Mouse (Mus musculus) heart, embryonic 14.5 days (tissue): Measurements from ENCODE around the gene Tnfrsf14. TPM values are rescaled to one million over a fixed set of nuclear protein-coding genes. Genes with fewer than 3 reads are reported as not detected.

ENCODE experiments used
- ATAC-seq: fragments of 200-750 bp; cut with Nextera tagmentation; 2 replicates; pipeline ENCODE4 v1.8.0; 2017; ENCODE audit warnings: low read depth, moderate TSS enrichment; ENCODE audit not compliant: insufficient number of reproducible peaks, insufficient read depth, low FRiP score
- H3K27ac ChIP-seq, 2 experiments: fragments of 200-500 bp in 1 of 2; fragments of 300-500 bp in 1 of 2; sonication (generic) in 1 of 2; replicated peaks in 1 of 2; 2 replicates each; pipeline ENCODE4 v1.5.1; 2012 to 2014; ENCODE audit warnings: low read depth in 2 of 2, low read length in 2 of 2, control low read depth in 1 of 2, mild to moderate bottlenecking in 1 of 2, mixed read lengths in 1 of 2; ENCODE audit not compliant: control insufficient read depth in 1 of 2, insufficient read depth in 1 of 2
- H3K27me3 ChIP-seq: fragments of 300-500 bp; sonication (generic); 2 replicates; pipeline ENCODE4 v1.6.1; 2014; ENCODE audit warnings: mild to moderate bottlenecking, low read length, control low read depth; ENCODE audit not compliant: control insufficient read depth, insufficient read depth
- H3K36me3 ChIP-seq: fragments of 300-500 bp; sonication (generic); 2 replicates; pipeline ENCODE4 v1.6.1; 2014; ENCODE audit warnings: mild to moderate bottlenecking, control low read depth, low read length, mixed read lengths; ENCODE audit not compliant: control insufficient read depth, insufficient read depth
- H3K4me1 ChIP-seq, 2 experiments: fragments of 200-500 bp in 1 of 2; fragments of 300-500 bp in 1 of 2; sonication (generic) in 1 of 2; 2 replicates each; pipeline ENCODE4 v1.6.1; 2012 to 2014; ENCODE audit warnings: low read length in 2 of 2, control low read depth in 1 of 2, mixed read lengths in 1 of 2; ENCODE audit not compliant: control insufficient read depth in 2 of 2, insufficient read depth in 2 of 2
- H3K4me2 ChIP-seq: fragments of 300-500 bp; sonication (generic); 2 replicates; pipeline ENCODE4 v1.6.1; 2014; ENCODE audit warnings: mild to moderate bottlenecking, low read length
- H3K4me3 ChIP-seq, 2 experiments: fragments of 200-500 bp in 1 of 2; fragments of 300-500 bp in 1 of 2; sonication (generic) in 1 of 2; 2 replicates each; pipeline ENCODE4 v1.5.1; 2012 to 2014; ENCODE audit warnings: low read length in 2 of 2, mild to moderate bottlenecking in 2 of 2, control low read depth in 1 of 2, low read depth in 1 of 2, moderate library complexity in 1 of 2; ENCODE audit not compliant: control insufficient read depth in 1 of 2, insufficient read depth in 1 of 2
- H3K9ac ChIP-seq: fragments of 300-500 bp; sonication (generic); 2 replicates; pipeline ENCODE4 v1.6.1; 2014; ENCODE audit warnings: mild to moderate bottlenecking, low read length
- H3K9me3 ChIP-seq: fragments of 300-500 bp; sonication (generic); 2 replicates; pipeline ENCODE4 v1.6.1; 2016; ENCODE audit warnings: low read length, control low read depth; ENCODE audit not compliant: control insufficient read depth
- WGBS: fragments of 180-500 bp; shearing (Covaris S2); extraction: QIAGEN DNeasy Blood & Tissue Kit; methylation state at CpG from one replicate; pipeline ENCODE4 v1.1.7; 2014; 5-methylcytosine and 5-hydroxymethylcytosine counted together
- polyA plus RNA-seq: library from polyadenylated mRNA; unstranded; fragments of >200 nt; fragmentation: Nextera tagmentation; extraction: Ambion mirVana; gene quantifications from 2 replicates; pipeline ENCODE4 v1.2.1, GENCODE M21; 2014

Tnfrsf14 gene
- polyA plus RNA-seq, 1 experiment from 2014 or later: 0.46 TPM

DNA sequence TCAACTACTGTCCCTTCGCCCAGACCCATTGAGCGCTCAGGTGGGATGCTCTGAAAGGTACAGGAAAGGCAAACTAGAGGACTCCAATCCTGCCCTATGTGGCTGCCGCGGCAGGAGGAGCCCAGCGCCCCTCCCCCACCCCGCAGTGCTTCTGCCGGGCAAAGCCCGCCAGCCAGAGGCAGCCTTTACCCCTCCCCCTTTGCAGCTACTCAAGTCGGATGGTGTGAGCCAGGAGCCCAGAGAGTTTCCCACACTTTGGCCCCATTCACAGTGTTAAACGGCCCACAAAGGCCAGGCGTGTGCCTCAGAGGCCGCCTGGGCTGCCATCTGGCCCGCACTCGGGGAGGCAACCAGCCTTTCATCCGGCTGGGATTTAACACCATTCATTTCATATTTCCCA, 29.8 kb upstream of the Tnfrsf14 start:
- 1% methylated on average over 15 of the region's 15 CpGs for WGBS
- no peak overlapping the region; a peak in 2 of 4 replicates for H3K4me3 ChIP-seq
- H3K9me3 ChIP-seq: no peaks in the 10 kb centered on the region
- no peaks in the 10 kb centered on the region for H3K36me3 ChIP-seq
- peak overlapping the region; percentile 44 for H3K4me2 ChIP-seq
- H3K27ac ChIP-seq: no peak overlapping the region
- 0 out of 2 replicates have a peak overlapping the region, but pooled peaks have one; percentile 8 for H3K9ac ChIP-seq
- ATAC-seq: no peak
- H3K27me3 ChIP-seq: peaks cover 94% of the 10 kb centered on the region
- peaks cover 9 to 26% of the 10 kb centered on the region in 2 experiments for H3K4me1 ChIP-seq

- peak overlapping the region; percentile 44; the same call in 1 of the 2 replicates for H3K4me2 ChIP-seq
- ATAC-seq: no peak
- WGBS: 46% methylated on average over 13 of the region's 13 CpGs
Observed at GRCm38 (mm10) chr4:154957289-154957993, 29.1 kb upstream of the Tnfrsf14 start.

GRCm38 (mm10) chr4:154956604-154957003, 28.2 kb upstream of the Tnfrsf14 start:
- H3K4me1 ChIP-seq: peaks cover 8 to 22% of the 10 kb centered on the region in 2 experiments
- H3K36me3 ChIP-seq: no peaks in the 10 kb centered on the region
- H3K9ac ChIP-seq: no peak overlapping the region
- H3K27ac ChIP-seq: no peak overlapping the region
- no peak for ATAC-seq
- H3K4me3 ChIP-seq: no peak overlapping the region
- no peaks in the 10 kb centered on the region for H3K9me3 ChIP-seq
- peaks cover 94% of the 10 kb centered on the region for H3K27me3 ChIP-seq
- 39% methylated on average over 9 of the region's 9 CpGs for WGBS
- no peak overlapping the region for H3K4me2 ChIP-seq

More at GRCm38 (mm10) chr4:154957289-154957993, 29.1 kb upstream of the Tnfrsf14 start:
- no peaks in the 10 kb centered on the region for H3K36me3 ChIP-seq
- H3K4me3 ChIP-seq: no peak overlapping the region
- no peak overlapping the region for H3K9ac ChIP-seq
- H3K27me3 ChIP-seq: peaks cover 94% of the 10 kb centered on the region
- H3K9me3 ChIP-seq: no peaks in the 10 kb centered on the region
- H3K27ac ChIP-seq: no peak overlapping the region
- H3K4me1 ChIP-seq: peaks cover 8 to 24% of the 10 kb centered on the region in 2 experiments

DNA sequence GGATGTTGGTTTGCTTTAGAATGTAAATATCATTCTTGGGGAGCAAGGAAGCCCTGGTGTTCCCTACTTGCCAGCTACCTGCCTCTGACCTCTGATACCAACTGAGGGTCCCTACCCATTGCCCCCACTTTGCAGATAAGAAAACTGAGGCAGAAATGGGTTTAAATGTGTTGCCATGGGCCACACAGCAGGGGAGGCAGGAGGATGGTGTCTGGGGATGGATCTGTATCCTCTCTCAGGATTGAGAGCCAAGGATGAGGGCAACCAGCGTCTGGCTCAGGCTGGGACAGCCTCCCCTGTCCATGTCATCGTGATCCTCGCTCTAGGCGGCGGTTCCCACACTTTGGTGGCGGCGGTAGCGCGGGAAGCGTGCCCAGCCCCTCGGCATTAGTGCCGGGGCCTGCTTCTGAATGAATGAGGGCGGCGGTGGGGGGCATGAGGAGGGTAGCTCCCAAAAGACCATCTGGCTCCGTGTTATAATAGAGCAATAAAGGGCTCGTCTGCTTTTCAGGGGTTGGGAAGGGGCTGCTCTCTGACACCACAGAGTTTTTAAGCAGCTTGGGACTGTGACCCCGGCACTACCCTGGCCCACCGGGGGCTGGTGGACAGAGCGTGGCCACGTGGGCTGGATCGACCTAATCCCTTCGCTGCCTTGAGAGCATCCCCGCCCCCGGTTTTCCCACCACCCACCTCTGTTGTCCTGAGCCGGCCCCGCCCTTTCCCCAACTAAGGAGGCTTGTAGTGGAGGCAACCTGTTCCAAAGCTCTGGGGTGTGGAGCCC, 24.3 kb upstream of the Tnfrsf14 start:
- 6% methylated on average over 25 of the region's 26 CpGs for WGBS
- no peaks in the 10 kb centered on the region for H3K4me1 ChIP-seq
- H3K27me3 ChIP-seq: peaks cover 88% of the 10 kb centered on the region
- H3K9ac ChIP-seq: no peak overlapping the region
- no peaks in the 10 kb centered on the region for H3K9me3 ChIP-seq
- H3K27ac ChIP-seq: no peak overlapping the region
- H3K36me3 ChIP-seq: no peaks in the 10 kb centered on the region
- H3K4me3 ChIP-seq: no peak overlapping the region
- ATAC-seq: no peak
- no peak overlapping the region for H3K4me2 ChIP-seq

DNA sequence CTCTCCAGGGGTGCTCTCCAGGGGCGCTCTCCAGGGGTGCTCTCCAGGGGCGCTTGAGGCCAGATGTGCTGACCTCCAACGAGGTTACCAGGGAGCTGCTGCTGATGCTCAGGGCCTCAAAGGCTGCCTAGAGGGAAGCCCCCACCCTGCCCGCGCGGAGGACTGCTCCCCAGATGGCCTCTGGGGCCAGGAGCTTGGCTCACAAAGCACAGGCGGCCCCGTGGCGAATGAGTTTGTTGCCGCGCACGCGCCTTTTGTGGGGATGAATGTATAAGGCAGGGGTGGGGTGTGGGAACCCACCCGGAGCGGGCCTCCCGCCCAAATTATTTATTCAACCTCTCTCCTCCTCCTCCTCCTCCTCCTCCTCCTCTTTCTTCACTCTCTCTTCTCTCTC, 21.2 kb upstream of the Tnfrsf14 start:
- H3K4me2 ChIP-seq: no peak overlapping the region
- 22% methylated on average over 16 of the region's 16 CpGs for WGBS
- no peak overlapping the region for H3K9ac ChIP-seq
- H3K27me3 ChIP-seq: peaks cover 63% of the 10 kb centered on the region
- H3K9me3 ChIP-seq: no peaks in the 10 kb centered on the region
- no peak overlapping the region for H3K4me3 ChIP-seq
- no peak for ATAC-seq
- H3K36me3 ChIP-seq: no peaks in the 10 kb centered on the region
- H3K27ac ChIP-seq: no peak overlapping the region
- peaks cover 3 to 5% of the 10 kb centered on the region in 2 experiments; a peak in 1 of 4 replicates for H3K4me1 ChIP-seq

- Histone ChIP-seq H3K27ac (no peak overlapping the region), H3K4me3 (no peak overlapping the region), H3K36me3 (no peaks in the 10 kb centered on the region), H3K4me1 (peaks cover 3 to 5% of the 10 kb centered on the region in 2 experiments; a peak in 1 of 4 replicates), H3K27me3 (peaks cover 58% of the 10 kb centered on the region), H3K4me2 (no peak overlapping the region), H3K9ac (no peak overlapping the region), H3K9me3 (no peaks in the 10 kb centered on the region)
- no peak for ATAC-seq
- WGBS: 62% methylated on average over 6 of the region's 6 CpGs
Observed at GRCm38 (mm10) chr4:154948940-154949588, 20.7 kb upstream of the Tnfrsf14 start.

DNA sequence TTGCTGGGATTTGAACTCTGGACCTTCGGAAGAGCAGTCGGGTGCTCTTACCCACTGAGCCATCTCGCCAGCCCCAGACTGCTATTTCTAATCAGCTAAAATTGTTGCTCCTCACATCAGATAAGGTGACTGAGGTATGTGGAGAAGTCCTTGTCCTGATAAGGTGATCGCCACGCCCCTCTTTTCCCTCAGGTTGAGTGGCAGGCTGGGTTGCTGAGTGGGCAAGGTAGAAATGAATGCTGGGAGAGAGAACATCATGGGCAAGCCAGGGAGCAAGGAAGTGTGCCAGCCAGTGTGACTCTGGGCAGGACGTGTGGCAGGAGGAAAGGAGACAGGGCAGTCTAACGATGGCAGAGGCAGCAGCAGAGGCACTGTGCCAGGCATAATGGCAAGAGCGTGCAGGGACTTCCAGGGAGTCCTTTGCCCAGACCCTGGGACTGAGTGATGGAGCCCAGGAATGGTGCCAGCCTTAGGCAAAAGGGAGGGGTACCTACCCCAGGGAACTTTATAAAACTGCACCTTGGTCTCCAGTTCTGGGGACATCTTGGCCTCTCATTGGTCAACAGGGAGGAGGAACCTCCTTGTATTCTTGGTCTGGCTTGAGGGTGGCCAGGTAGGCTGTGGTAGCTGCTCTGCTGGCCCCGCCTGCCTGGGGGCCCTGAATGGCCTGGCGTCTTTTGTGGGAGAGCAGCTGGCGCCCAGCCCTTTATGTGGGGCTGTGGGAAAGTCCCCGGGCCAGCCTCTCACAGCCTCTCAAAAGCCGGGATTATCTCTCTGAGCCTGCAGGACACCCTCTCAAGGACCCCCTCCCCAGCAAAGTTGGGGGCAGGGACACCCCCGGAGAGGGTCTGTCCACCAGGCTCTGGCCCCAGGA, 19.9 kb upstream of the Tnfrsf14 start:
- no peak for ATAC-seq
- H3K4me2 ChIP-seq: no peak overlapping the region
- no peak overlapping the region for H3K4me3 ChIP-seq
- H3K9me3 ChIP-seq: no peaks in the 10 kb centered on the region
- H3K36me3 ChIP-seq: no peaks in the 10 kb centered on the region
- peaks cover 50% of the 10 kb centered on the region for H3K27me3 ChIP-seq
- 50% methylated on average over 14 of the region's 14 CpGs for whole genome bisulfite sequencing
- no peak overlapping the region for H3K9ac ChIP-seq
- peaks cover 3 to 5% of the 10 kb centered on the region in 2 experiments; a peak in 1 of 4 replicates for H3K4me1 ChIP-seq
- no peak overlapping the region for H3K27ac ChIP-seq
